ENCODE assay signal across 13 mouse cellular contexts in the genomic region with DNA sequence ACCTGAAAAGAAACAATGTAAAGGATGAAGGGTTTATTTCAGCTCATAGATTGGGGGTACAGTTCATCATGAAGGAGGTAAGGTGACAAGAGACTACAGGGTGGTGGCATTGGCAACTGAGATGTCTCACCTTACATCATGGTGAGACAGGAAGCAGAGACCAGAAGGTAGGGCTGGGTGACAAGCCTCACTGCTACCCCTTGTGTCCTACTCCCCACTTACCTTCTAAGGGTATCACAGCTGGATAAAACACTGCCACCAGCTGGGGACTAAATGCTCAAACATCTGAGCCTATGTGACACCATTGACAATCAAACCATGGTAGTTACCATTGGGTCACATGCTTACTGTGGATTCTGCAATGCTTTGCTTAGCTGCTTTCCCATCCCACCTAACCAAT.
"Had no signal": no experiment of that assay in that cellular context is flagged by ENCODE, and none has a peak within 500 bp of the region (broad histone marks: within the 10 kb centered on the region; RNA-seq: fewer than 3 reads in every experiment).

No protein-coding gene starts in this region.

- ATAC-seq: liver, embryonic 12.5 days; midbrain, embryonic 15.5 days had no signal

- H3K27ac ChIP-seq: limb, embryonic 10.5 days; liver, embryonic 12.5 days; midbrain, embryonic 10.5 days; midbrain, embryonic 15.5 days; neural tube, embryonic 13.5 days; stomach, embryonic 15.5 days had no signal

- H3K9ac ChIP-seq: liver, embryonic 12.5 days; lung, embryonic 14.5 days; midbrain, embryonic 15.5 days; neural tube, embryonic 13.5 days; stomach, embryonic 15.5 days had no signal

- H3K27me3 ChIP-seq: liver, embryonic 12.5 days; midbrain, embryonic 15.5 days; neural tube, embryonic 13.5 days; stomach, embryonic 15.5 days had no signal

- H3K4me2 ChIP-seq: liver, embryonic 12.5 days; lung, embryonic 14.5 days; midbrain, embryonic 15.5 days; neural tube, embryonic 13.5 days; stomach, embryonic 15.5 days had no signal

- H3K9me3 ChIP-seq: limb, embryonic 10.5 days; liver, embryonic 12.5 days; midbrain, embryonic 10.5 days; midbrain, embryonic 15.5 days; neural tube, embryonic 13.5 days; stomach, embryonic 15.5 days had no signal

- H3K36me3 ChIP-seq: limb, embryonic 10.5 days; liver, embryonic 12.5 days; midbrain, embryonic 10.5 days; midbrain, embryonic 15.5 days; neural tube, embryonic 13.5 days; stomach, embryonic 15.5 days had no signal

- DNase-seq: kidney, adult 18-20 months; kidney, postnatal 10 days; lung, embryonic 14.5 days; lung, postnatal 10 days; lung, postnatal 4 days; retina, postnatal 1 day; right cerebral cortex, postnatal 4 days had no signal

- H3K4me3 ChIP-seq: limb, embryonic 10.5 days; liver, embryonic 12.5 days; midbrain, embryonic 10.5 days; midbrain, embryonic 15.5 days; neural tube, embryonic 13.5 days; stomach, embryonic 15.5 days had no signal

- H3K4me1 ChIP-seq: limb, embryonic 10.5 days; liver, embryonic 12.5 days; midbrain, embryonic 10.5 days; midbrain, embryonic 15.5 days; neural tube, embryonic 13.5 days; stomach, embryonic 15.5 days had no signal
